Mouse (Mus musculus) skeletal muscle tissue, adult 2 months (tissue): Measurements from ENCODE around the gene Trappc6b.
A peak's percentile ranks its signal among the peaks of the same experiment; 100 is the strongest.
"Not testable (repeated sequence)": the region's sequence is repeated elsewhere in the genome, so short reads cannot be mapped to it uniquely, and the experiment has no call there.

ENCODE experiments used
- DNase-seq: peaks from one replicate; pipeline ENCODE4 v3.0.0-alpha.2; 2012; ENCODE audit warnings: low read depth, low spot score

The Trappc6b gene

GRCm38 (mm10) chr12:59060993-59061595 is at the start of gene Trappc6b:
Gene Trappc6b, minus strand, starts transcription at chr12:59061472.
- DNase-seq, result peak; percentile 68

- no peak for DNase-seq
Observed at GRCm38 (mm10) chr12:59107926-59108325, 46.7 kb upstream of the Trappc6b start.

- DNase-seq, result no peak
Observed at GRCm38 (mm10) chr12:59106491-59106890, 45.2 kb upstream of the Trappc6b start.

GRCm38 (mm10) chr12:59105914-59106313 is 44.6 kb upstream of the Trappc6b start:
- DNase-seq, result no peak

- DNase-seq, result no peak
Observed at GRCm38 (mm10) chr12:59104771-59105170, 43.5 kb upstream of the Trappc6b start.

GRCm38 (mm10) chr12:59095104-59096025 is 34.1 kb upstream of the Trappc6b start, which contains the start of gene Mia2:
Gene Mia2, plus strand, starts transcription at chr12:59095799.
- no peak for DNase-seq

GRCm38 (mm10) chr12:59093543-59093942 is 32.3 kb upstream of the Trappc6b start:
- no peak for DNase-seq

- DNase-seq, result no peak
Observed at GRCm38 (mm10) chr12:59086171-59086570, 24.9 kb upstream of the Trappc6b start.

- no peak for DNase-seq
Observed at GRCm38 (mm10) chr12:59084446-59084845, 23.2 kb upstream of the Trappc6b start.

GRCm38 (mm10) chr12:59080461-59080860 is 19.2 kb upstream of the Trappc6b start:
- DNase-seq, result no peak

- no peak for DNase-seq
Observed at GRCm38 (mm10) chr12:59077883-59078282, 16.6 kb upstream of the Trappc6b start.

- DNase-seq, result no peak
Observed at GRCm38 (mm10) chr12:59076996-59077395, 15.7 kb upstream of the Trappc6b start.

GRCm38 (mm10) chr12:59074052-59074451 is 12.8 kb upstream of the Trappc6b start:
- DNase-seq, result no peak

- DNase-seq, result no peak
Observed at GRCm38 (mm10) chr12:59072286-59072685, 11.0 kb upstream of the Trappc6b start.

- DNase-seq, result no peak
Observed at GRCm38 (mm10) chr12:59068791-59069190, 7.5 kb upstream of the Trappc6b start.

GRCm38 (mm10) chr12:59067095-59067494 is 5.8 kb upstream of the Trappc6b start:
- no peak for DNase-seq

GRCm38 (mm10) chr12:59066448-59067077 is 5.3 kb upstream of the Trappc6b start, which contains the start of gene Pnn:
Gene Pnn, plus strand, starts transcription at chr12:59066884.
- peak; percentile 98 for DNase-seq

- no peak for DNase-seq
Observed at GRCm38 (mm10) chr12:59065776-59066175, 4.5 kb upstream of the Trappc6b start.

- no peak for DNase-seq
Observed at GRCm38 (mm10) chr12:59064837-59065236, 3.6 kb upstream of the Trappc6b start.

- DNase-seq, result no peak
Observed at GRCm38 (mm10) chr12:59060322-59060721, 950 bp downstream of the Trappc6b start.

- DNase-seq, result not testable (repeated sequence)
Observed at GRCm38 (mm10) chr12:59058242-59058641, 3.0 kb downstream of the Trappc6b start.

GRCm38 (mm10) chr12:59056222-59056621 is 5.0 kb downstream of the Trappc6b start:
- no peak for DNase-seq
